Mouse (Mus musculus) spleen, adult 2 months (tissue): ENCODE data around the gene B4galt7.

Experiments used
- CTCF ChIP-seq: fragments of 200-500 bp; IDR thresholded peaks from 2 replicates; pipeline ENCODE4 v1.5.1; 2011; ENCODE audit warnings: mild to moderate bottlenecking, inconsistent platforms; ENCODE audit not compliant: insufficient read depth, insufficient read length, insufficient replicate concordance; ENCODE audit errors: extremely low read depth
- POLR2A ChIP-seq: fragments of 200-500 bp; IDR thresholded peaks from 2 replicates; pipeline ENCODE4 v1.6.1; 2011; ENCODE audit warnings: low read depth, low read length, inconsistent platforms

DNA sequence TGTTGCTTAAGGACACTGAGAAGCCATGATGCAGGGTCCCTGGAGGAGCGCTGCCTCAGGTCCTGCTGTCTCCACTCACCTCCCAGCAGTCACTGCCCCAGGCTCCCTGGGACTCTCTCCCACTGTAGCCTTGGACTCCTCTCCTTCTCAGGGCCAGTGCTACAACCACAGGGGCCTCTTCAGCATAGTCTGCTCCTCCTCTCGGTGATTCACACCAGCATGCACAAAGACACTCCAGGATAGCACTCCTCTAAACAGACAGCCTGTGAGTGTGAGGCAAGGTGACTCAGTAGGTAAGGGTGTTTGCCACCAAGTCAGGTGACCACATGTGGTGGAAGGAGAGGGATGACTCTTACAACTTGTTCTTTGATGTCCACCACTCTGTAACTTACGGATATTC is 4.9 kb downstream of the B4galt7 start:
- TF ChIP-seq CTCF, result no peak
- no peak for TF ChIP-seq POLR2A
